Mouse (Mus musculus): ENCODE measurements around the gene Plod3. TPM values are rescaled to one million over a fixed set of nuclear protein-coding genes. Genes with fewer than 3 reads are reported as not detected.
"Not testable (repeated sequence)": the region's sequence is repeated elsewhere in the genome, so short reads cannot be mapped to it uniquely, and the experiment has no call there.

Gene Plod3
- 35.7 and 40.7 TPM in 2 replicates for polyA plus RNA-seq (2016; fragmentation: Nextera tagmentation; extraction: Ambion mirVana)

GRCm38 (mm10) chr5:136986695-136987137 lies at the start of gene Plod3:
TSS of gene Plod3 (plus strand) at chr5:136987019.
- Histone ChIP-seq H3K4me1 (peaks cover 26% of the 10 kb centered on the region), H3K4me3 (peak within 1 kb of the TSS; percentile 91), H3K9me3 (no peaks in the 10 kb centered on the region), H3K27me3 (ENCODE audit: poor library complexity, severe bottlenecking) (no peaks in the 10 kb centered on the region), H3K27ac (peak within 1 kb of the TSS; percentile 100), H3K36me3 (replicated peaks) (peaks cover 54% of the 10 kb centered on the region)
- WGBS, result under 1% methylated on average over 26 of the region's 26 CpGs
- peak; percentile 96 for DNase-seq (ENCODE audit: extremely low spot score, low spot score)

- no peaks in the 10 kb centered on the region for H3K27me3 ChIP-seq (ENCODE audit: poor library complexity, severe bottlenecking)
- H3K36me3 ChIP-seq (replicated peaks), result no peaks in the 10 kb centered on the region
- H3K4me1 ChIP-seq, result peaks cover 4% of the 10 kb centered on the region
- whole genome bisulfite sequencing, result 95% methylated on average over 5 of the region's 5 CpGs
- H3K9me3 ChIP-seq, result 0 out of 2 replicates have a peak, but pooled peaks cover 2% of the 10 kb centered on the region
- no peak overlapping the region for H3K4me3 ChIP-seq
- no peak for DNase-seq (ENCODE audit: extremely low spot score, low spot score)
- H3K27ac ChIP-seq, result no peak overlapping the region
Measured at GRCm38 (mm10) chr5:136937621-136938020, 49.2 kb upstream of the Plod3 start.

GRCm38 (mm10) chr5:136939284-136939683 lies 47.5 kb upstream of the Plod3 start:
- 0 out of 2 replicates have a peak, but pooled peaks cover 2% of the 10 kb centered on the region for H3K9me3 ChIP-seq
- WGBS, result 72% methylated on average over 7 of the region's 7 CpGs

GRCm38 (mm10) chr5:136940029-136940428 lies 46.8 kb upstream of the Plod3 start:
- H3K9me3 ChIP-seq; H3K4me1 ChIP-seq; H3K4me3 ChIP-seq; H3K36me3 ChIP-seq (replicated peaks); H3K27ac ChIP-seq; DNase-seq (ENCODE audit: extremely low spot score, low spot score); H3K27me3 ChIP-seq (ENCODE audit: poor library complexity, severe bottlenecking): not testable (repeated sequence)
- 89% methylated on average over 6 of the region's 6 CpGs for WGBS

More at GRCm38 (mm10) chr5:136939284-136939683, 47.5 kb upstream of the Plod3 start:
- H3K4me3 ChIP-seq, result no peak overlapping the region
- no peak for DNase-seq (ENCODE audit: extremely low spot score, low spot score)
- H3K27ac ChIP-seq, result no peak overlapping the region
- H3K36me3 ChIP-seq (replicated peaks), result no peaks in the 10 kb centered on the region
- no peaks in the 10 kb centered on the region for H3K27me3 ChIP-seq (ENCODE audit: poor library complexity, severe bottlenecking)
- H3K4me1 ChIP-seq, result peaks cover 7% of the 10 kb centered on the region

GRCm38 (mm10) chr5:136940845-136941560 lies 45.8 kb upstream of the Plod3 start:
- WGBS, result 89% methylated on average over 12 of the region's 12 CpGs
- no peaks in the 10 kb centered on the region for H3K36me3 ChIP-seq (replicated peaks)
- H3K4me3 ChIP-seq, result no peak overlapping the region
- DNase-seq (ENCODE audit: extremely low spot score, low spot score), result no peak
- no peak overlapping the region for H3K27ac ChIP-seq
- peaks cover 7% of the 10 kb centered on the region for H3K4me1 ChIP-seq
- H3K27me3 ChIP-seq (ENCODE audit: poor library complexity, severe bottlenecking), result no peaks in the 10 kb centered on the region
- H3K9me3 ChIP-seq, result 0 out of 2 replicates have a peak, but pooled peaks cover 2% of the 10 kb centered on the region

GRCm38 (mm10) chr5:136942781-136943180 lies 44.0 kb upstream of the Plod3 start:
- H3K27me3 ChIP-seq (ENCODE audit: poor library complexity, severe bottlenecking), result no peaks in the 10 kb centered on the region
- H3K27ac ChIP-seq, result no peak overlapping the region
- H3K4me3 ChIP-seq, result no peak overlapping the region
- peaks cover 7% of the 10 kb centered on the region for H3K4me1 ChIP-seq
- no peak for DNase-seq (ENCODE audit: extremely low spot score, low spot score)
- H3K36me3 ChIP-seq (replicated peaks), result no peaks in the 10 kb centered on the region
- H3K9me3 ChIP-seq, result 0 out of 2 replicates have a peak, but pooled peaks cover 2% of the 10 kb centered on the region
- 83% methylated on average over 3 of the region's 3 CpGs for WGBS

- H3K27ac ChIP-seq, result no peak overlapping the region
- DNase-seq (ENCODE audit: extremely low spot score, low spot score), result no peak
- 80% methylated on average over 2 of the region's 2 CpGs for WGBS
Measured at GRCm38 (mm10) chr5:136943382-136943781, 43.4 kb upstream of the Plod3 start.

GRCm38 (mm10) chr5:136945084-136945483 lies 41.7 kb upstream of the Plod3 start:
- no peak overlapping the region for H3K27ac ChIP-seq
- H3K4me1 ChIP-seq, result peaks cover 7% of the 10 kb centered on the region

More at GRCm38 (mm10) chr5:136943382-136943781, 43.4 kb upstream of the Plod3 start:
- no peaks in the 10 kb centered on the region for H3K36me3 ChIP-seq (replicated peaks)
- H3K4me3 ChIP-seq, result no peak overlapping the region
- peaks cover 7% of the 10 kb centered on the region for H3K4me1 ChIP-seq
- 0 out of 2 replicates have a peak, but pooled peaks cover 2% of the 10 kb centered on the region for H3K9me3 ChIP-seq
- no peaks in the 10 kb centered on the region for H3K27me3 ChIP-seq (ENCODE audit: poor library complexity, severe bottlenecking)

GRCm38 (mm10) chr5:136947874-136948273 lies 38.9 kb upstream of the Plod3 start:
- Histone ChIP-seq H3K4me1 (peaks cover 7% of the 10 kb centered on the region), H3K27ac (no peak overlapping the region), H3K36me3 (replicated peaks) (no peaks in the 10 kb centered on the region), H3K4me3 (no peak overlapping the region), H3K27me3 (ENCODE audit: poor library complexity, severe bottlenecking) (no peaks in the 10 kb centered on the region), H3K9me3 (no peaks in the 10 kb centered on the region)
- DNase-seq (ENCODE audit: extremely low spot score, low spot score), result no peak

More at GRCm38 (mm10) chr5:136945084-136945483, 41.7 kb upstream of the Plod3 start:
- Histone ChIP-seq H3K27me3 (ENCODE audit: poor library complexity, severe bottlenecking) (no peaks in the 10 kb centered on the region), H3K9me3 (no peaks in the 10 kb centered on the region), H3K4me3 (no peak overlapping the region), H3K36me3 (replicated peaks) (no peaks in the 10 kb centered on the region)
- WGBS, result 83% methylated on average over 12 of the region's 12 CpGs
- no peak for DNase-seq (ENCODE audit: extremely low spot score, low spot score)

GRCm38 (mm10) chr5:136949551-136950336 lies 37.1 kb upstream of the Plod3 start:
- not testable (repeated sequence) for H3K36me3 ChIP-seq (replicated peaks); H3K9me3 ChIP-seq; H3K4me3 ChIP-seq; DNase-seq (ENCODE audit: extremely low spot score, low spot score); H3K27me3 ChIP-seq (ENCODE audit: poor library complexity, severe bottlenecking); H3K27ac ChIP-seq
- H3K4me1 ChIP-seq, result peaks cover 20% of the 10 kb centered on the region
- 91% methylated on average over 14 of the region's 14 CpGs for WGBS

- Histone ChIP-seq H3K4me3 (no peak overlapping the region), H3K9me3 (no peaks in the 10 kb centered on the region), H3K36me3 (replicated peaks) (peaks cover 7% of the 10 kb centered on the region), H3K27ac (no peak overlapping the region), H3K4me1 (peaks cover 21% of the 10 kb centered on the region), H3K27me3 (ENCODE audit: poor library complexity, severe bottlenecking) (no peaks in the 10 kb centered on the region)
- DNase-seq (ENCODE audit: extremely low spot score, low spot score), result no peak
- 92% methylated on average over 6 of the region's 6 CpGs for WGBS
Measured at GRCm38 (mm10) chr5:136950521-136950920, 36.3 kb upstream of the Plod3 start.

GRCm38 (mm10) chr5:136952153-136952552 lies 34.7 kb upstream of the Plod3 start:
- H3K4me1 ChIP-seq, result peaks cover 21% of the 10 kb centered on the region
- no peaks in the 10 kb centered on the region for H3K27me3 ChIP-seq (ENCODE audit: poor library complexity, severe bottlenecking)
- H3K4me3 ChIP-seq, result peak overlapping the region; percentile 69; the same call in 1 of the 2 replicates
- no peak for DNase-seq (ENCODE audit: extremely low spot score, low spot score)
- no peak overlapping the region for H3K27ac ChIP-seq
- 81% methylated on average over 4 of the region's 4 CpGs for WGBS
- peaks cover 20% of the 10 kb centered on the region for H3K36me3 ChIP-seq (replicated peaks)
- no peaks in the 10 kb centered on the region for H3K9me3 ChIP-seq

GRCm38 (mm10) chr5:136953015-136953414 lies 33.8 kb upstream of the Plod3 start, which contains the start of gene Fis1:
TSS of gene Fis1 (plus strand) at chr5:136953275.
- H3K36me3 ChIP-seq (replicated peaks), result peaks cover 27% of the 10 kb centered on the region
- peak within 1 kb of the TSS; percentile 86 for H3K27ac ChIP-seq
- H3K9me3 ChIP-seq, result no peaks in the 10 kb centered on the region
- DNase-seq (ENCODE audit: extremely low spot score, low spot score), result peak; percentile 98
- peak within 1 kb of the TSS; percentile 69 for H3K4me3 ChIP-seq
- WGBS, result under 1% methylated on average over 23 of the region's 23 CpGs
- peaks cover 21% of the 10 kb centered on the region for H3K4me1 ChIP-seq
- no peaks in the 10 kb centered on the region for H3K27me3 ChIP-seq (ENCODE audit: poor library complexity, severe bottlenecking)
